8 mouse cellular contexts compared by ENCODE assay signal in the genomic region with DNA sequence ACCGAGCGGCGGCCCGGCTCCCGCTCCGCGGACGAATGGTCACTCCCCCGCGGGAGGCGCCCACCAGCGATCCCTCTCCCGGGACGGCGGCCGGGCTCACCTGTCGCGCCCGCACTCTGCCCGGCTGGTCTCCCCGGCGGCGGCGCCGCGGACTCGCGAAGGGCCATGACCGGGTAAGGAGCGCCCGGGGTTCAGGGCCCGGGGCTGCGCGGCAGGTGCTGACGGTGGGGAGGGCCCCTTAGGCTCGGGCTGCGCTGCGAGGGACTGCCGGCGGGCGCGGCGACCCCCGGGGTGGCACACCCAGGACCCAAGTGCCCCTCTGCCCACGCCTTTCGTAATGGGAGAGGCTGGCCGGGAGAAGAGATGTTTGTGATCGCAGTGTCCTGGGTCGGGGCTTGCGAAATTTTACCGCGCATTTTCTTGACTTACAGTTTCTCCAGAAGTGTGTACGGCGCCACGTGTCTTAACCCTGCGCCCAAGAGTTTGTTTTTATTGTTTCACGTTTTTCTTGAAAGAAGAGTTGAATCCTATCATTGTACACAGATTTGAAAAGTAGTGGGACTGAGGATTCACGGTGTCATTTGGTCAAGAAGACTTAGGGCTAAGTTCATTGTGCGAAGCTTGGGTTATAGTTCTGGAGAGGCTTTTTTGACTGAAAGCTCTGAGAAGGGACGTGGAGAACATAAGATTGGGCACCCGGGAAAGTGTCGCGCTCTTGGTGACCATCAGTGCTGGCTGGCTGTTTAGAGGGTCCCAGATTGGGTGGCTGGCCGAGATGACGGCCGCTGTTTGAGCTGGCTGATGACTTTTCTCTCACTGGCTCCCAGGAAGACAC. TPM values are rescaled to one million over a fixed set of nuclear protein-coding genes. Genes with fewer than 3 reads are reported as not detected.
DNase-seq lines count a peak whose midpoint lies in the region; ATAC-seq and TF ChIP-seq lines count a peak whose summit lies in the region.

No protein-coding gene starts in this region.

- H3K9ac ChIP-seq in forebrain, embryonic 14.5 days (ENCODE audit: low read length), result peak overlapping the region; percentile 93
- peak overlapping the region; percentile 88 for H3K9ac ChIP-seq in kidney, embryonic 14.5 days (ENCODE audit: low read depth, low read length)

- no peak for TF ChIP-seq CTCF in brain, embryonic 14.5 days (IDR thresholded peaks at IDR 0.05; ENCODE audit: borderline replicate concordance, extremely low read depth, insufficient read depth, insufficient read length)

- TF ChIP-seq POLR2A in brain, embryonic 14.5 days (IDR thresholded peaks at IDR 0.05; ENCODE audit: borderline replicate concordance, extremely low read depth, insufficient read depth, insufficient read length, poor library complexity, severe bottlenecking), result no peak

- peak; percentile 29 for DNase-seq in urinary bladder, postnatal 10 days (ENCODE audit: low spot score)
- DNase-seq in urinary bladder, postnatal 14 days (ENCODE audit: low spot score), result no peak
- DNase-seq in brain, embryonic 14.5 days (ENCODE audit: low read depth), result peak; percentile 44
- peak; percentile 26 for DNase-seq in forebrain, embryonic 14.5 days (ENCODE audit: low spot score)
- DNase-seq in thymus, postnatal 10 days (ENCODE audit: low spot score in 2 of 2), result peak; percentile 9 to 12

- H3K27ac ChIP-seq in forebrain, embryonic 14.5 days (ENCODE audit: low read depth, low read length), result peak overlapping the region; percentile 100
- H3K27ac ChIP-seq in kidney, embryonic 14.5 days (ENCODE audit: low read depth, low read length), result peak overlapping the region; percentile 100
- H3K27ac ChIP-seq in macrophage, result peak overlapping the region; percentile 41

- no peaks in the 10 kb centered on the region for H3K9me3 ChIP-seq in forebrain, embryonic 14.5 days (replicated peaks; ENCODE audit: control insufficient read depth, low read length)
- H3K9me3 ChIP-seq in kidney, embryonic 14.5 days (ENCODE audit: control insufficient read depth, low read length), result no peaks in the 10 kb centered on the region

- H3K27me3 ChIP-seq in forebrain, embryonic 14.5 days (replicated peaks; ENCODE audit: control insufficient read depth, insufficient read depth, low read length), result no peaks in the 10 kb centered on the region
- H3K27me3 ChIP-seq in kidney, embryonic 14.5 days (ENCODE audit: control insufficient read depth, insufficient read depth, low read length), result no peaks in the 10 kb centered on the region

- H3K4me3 ChIP-seq in forebrain, embryonic 14.5 days (ENCODE audit: low read depth, low read length), result peak overlapping the region; percentile 92
- peak overlapping the region; percentile 64 for H3K4me3 ChIP-seq in kidney, embryonic 14.5 days (ENCODE audit: low read length)
- H3K4me3 ChIP-seq in macrophage (ENCODE audit: inconsistent target), result peak overlapping the region; percentile 76

- H3K4me1 ChIP-seq in forebrain, embryonic 14.5 days (ENCODE audit: control insufficient read depth, insufficient read depth, low read length), result peaks cover 8% of the 10 kb centered on the region; the same call in 1 of the 2 replicates
- H3K4me1 ChIP-seq in kidney, embryonic 14.5 days (ENCODE audit: control insufficient read depth, insufficient read depth, low read length), result peaks cover 7% of the 10 kb centered on the region; the same call in 1 of the 2 replicates

- H3K79me2 ChIP-seq in macrophage (ENCODE audit: inconsistent target), result peaks cover 51% of the 10 kb centered on the region

- under 1% methylated on average over 63 of the region's 66 CpGs for WGBS in forebrain, embryonic 14.5 days
- under 1% methylated on average over 66 of the region's 66 CpGs for WGBS in kidney, embryonic 14.5 days
- WGBS in macrophage (ENCODE audit: missing documents), result under 1% methylated on average over 61 of the region's 66 CpGs

- H3K36me3 ChIP-seq in forebrain, embryonic 14.5 days (ENCODE audit: control insufficient read depth, insufficient read depth, low read length), result peaks cover 2% of the 10 kb centered on the region; the same call in 1 of the 2 replicates
- H3K36me3 ChIP-seq in kidney, embryonic 14.5 days (ENCODE audit: control insufficient read depth, insufficient read depth, low read length), result peaks cover 13% of the 10 kb centered on the region
- no peaks in the 10 kb centered on the region for H3K36me3 ChIP-seq in macrophage (ENCODE audit: inconsistent target)

- ATAC-seq in forebrain, embryonic 14.5 days, result peak; percentile 18
- peak; percentile 28; the same call in 1 of the 2 replicates for ATAC-seq in kidney, embryonic 14.5 days (ENCODE audit: low FRiP score, low TSS enrichment)
- no peak for ATAC-seq in erythroid progenitor cell, adult 5-6 weeks (replicated peaks; ENCODE audit: low FRiP score, poor library complexity, severe bottlenecking)

- peak overlapping the region; percentile 69 for H3K4me2 ChIP-seq in forebrain, embryonic 14.5 days (ENCODE audit: low read length)
- H3K4me2 ChIP-seq in kidney, embryonic 14.5 days (replicated peaks; ENCODE audit: low read depth, low read length), result peak overlapping the region; percentile 63

RNA-seq across cellular contexts. Expression of a gene that starts 0.7 kb away (rescaled TPM):
- 31.5 and 49.8 TPM in 2 replicates for polyA plus RNA-seq in brain, embryonic 14.5 days (2012; rRNA removed)
- polyA plus RNA-seq in forebrain, embryonic 14.5 days (2014; fragmentation: Nextera tagmentation; extraction: Ambion mirVana), result 59.0 and 79.9 TPM in 2 replicates
- polyA plus RNA-seq in kidney, embryonic 14.5 days (2014; fragmentation: Nextera tagmentation; extraction: Ambion mirVana), result 109 and 141 TPM in 2 replicates
- total RNA-seq in macrophage (2018; cell fraction: chromatin; rRNA removed), result 10 to 100 TPM in 10 of 26 experiments, 1 to 10 TPM in 16; 1.8 to 24.0 (median 8.8) TPM
- 10 to 100 TPM; 10.6 to 29.0 (median 21.1) TPM for total RNA-seq in macrophage (2018; cell fraction: cytosol; rRNA removed)
- 10 to 100 TPM in 20 of 26 experiments, 1 to 10 TPM in 6; 4.6 to 40.4 (median 15.8) TPM for total RNA-seq in macrophage (2018; cell fraction: nucleus; rRNA removed)
- polyA plus RNA-seq in macrophage (2018), result 15.0 to 35.3 TPM (median 29.0 TPM) in 3 replicates
- total RNA-seq in erythroid progenitor cell, adult 5-6 weeks (2015; ENCODE audit: low replicate concordance), result 111 and 118 TPM in 2 replicates
- total RNA-seq in erythroid progenitor cell, adult 5-6 weeks (2017; ENCODE audit: low replicate concordance), result 121 and 179 TPM in 2 replicates

Comparison
In these comparisons a context has a peak if more than half of its experiments do, and no peak if none do; other contexts are left out.
1. H3K27ac ChIP-seq: peak in every context shown above with its lines; median percentile 100 in forebrain, embryonic 14.5 days; 100 in kidney, embryonic 14.5 days; 41 in macrophage.